Mouse (Mus musculus): ENCODE results near the gene Slc25a47.

DNA sequence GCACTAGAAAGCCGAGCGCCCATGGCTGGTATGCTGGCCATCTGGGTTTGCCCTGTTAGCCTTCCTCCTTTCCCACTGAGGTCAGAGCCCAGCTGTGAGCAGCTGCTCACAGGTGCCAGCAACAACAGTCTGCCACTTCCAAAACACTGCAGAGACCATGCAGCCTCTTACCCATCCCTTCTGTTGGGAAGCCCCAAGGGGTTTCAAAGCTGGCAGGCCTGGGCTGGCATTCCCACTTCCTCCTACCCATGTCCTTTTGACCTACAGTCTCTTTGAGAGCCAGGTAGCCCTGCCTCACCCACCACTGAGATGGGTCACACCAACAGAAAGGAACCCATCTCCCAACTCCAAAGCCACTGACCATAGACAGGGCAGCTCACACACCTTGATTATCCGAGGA, 2.4 kb upstream of the Slc25a47 start:
- TF ChIP-seq POLR2A (IDR thresholded peaks at IDR 0.05; ENCODE audit: extremely low read depth, insufficient read depth, low read length) = no peak
- TF ChIP-seq CTCF (IDR thresholded peaks at IDR 0.05; ENCODE audit: extremely low read depth, insufficient read depth, low read length) = no peak
